Mouse (Mus musculus) spleen, adult 18-20 months (tissue): ENCODE data around the gene Kifc3.

Source experiments
- DNase-seq, 2 experiments: peaks; one replicate each; pipeline ENCODE4 v3.0.0; 2022; ENCODE audit warnings: mixed read lengths in 2 of 2

The Kifc3 gene

DNA sequence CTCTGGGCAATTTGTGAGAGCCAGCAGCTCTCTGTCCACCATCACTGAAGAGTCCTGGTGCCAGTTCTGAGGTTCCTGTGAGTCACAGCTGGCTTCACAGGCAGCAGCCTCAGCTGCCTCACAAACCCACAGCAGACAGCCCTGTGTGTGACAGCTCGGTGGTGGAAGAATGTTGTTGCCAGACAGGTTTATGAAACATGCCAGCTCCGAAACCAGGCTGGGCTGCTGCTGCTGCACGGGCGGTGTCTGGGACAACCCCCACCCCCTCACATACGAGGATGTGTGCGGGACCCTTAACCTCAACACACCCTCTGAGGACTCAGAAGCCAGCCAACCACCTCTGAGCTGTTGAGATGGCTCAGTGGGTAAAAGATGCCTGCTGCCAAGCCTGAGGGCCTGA lies 48.0 kb downstream of the Kifc3 start:
- DNase-seq, result no peak

DNA sequence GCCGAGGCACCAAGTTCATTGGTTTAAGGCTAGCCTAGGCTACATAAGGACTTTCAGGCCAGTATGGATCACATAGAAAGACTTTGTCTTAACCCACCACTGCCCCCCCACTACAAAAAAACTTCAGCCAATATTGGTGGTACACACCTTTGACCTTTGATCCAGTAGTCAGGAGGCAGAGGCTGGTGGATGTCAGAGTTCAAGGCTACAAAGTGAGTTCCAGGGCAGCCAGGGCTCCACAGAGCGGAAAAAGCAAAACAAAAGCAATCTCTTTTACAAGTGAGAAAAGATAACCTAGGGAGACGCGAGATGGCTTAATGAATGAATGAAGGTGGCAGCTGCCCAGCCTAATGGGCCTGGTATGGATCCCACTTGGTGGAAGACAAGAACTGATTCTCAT lies 48.6 kb downstream of the Kifc3 start:
- DNase-seq, result no peak

DNA sequence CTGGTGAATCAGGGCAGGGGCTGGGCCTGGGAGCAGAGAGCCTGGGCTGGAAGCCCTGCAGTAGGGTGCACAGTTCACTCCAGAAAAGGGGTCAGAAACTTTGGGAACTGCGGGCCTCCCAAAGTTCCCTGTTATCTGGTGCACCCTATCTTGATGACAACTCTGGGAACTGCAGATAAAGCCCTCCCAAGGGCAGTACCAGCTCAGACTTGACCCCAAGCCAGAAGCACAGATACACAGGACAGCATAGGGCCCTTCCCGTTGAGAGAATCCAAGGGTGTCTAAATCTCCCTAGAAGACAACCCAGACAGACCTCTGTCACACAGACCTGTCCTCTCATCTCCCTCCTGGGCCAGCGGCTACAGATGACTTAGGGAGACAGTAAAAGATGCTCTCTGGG lies 52.0 kb downstream of the Kifc3 start:
- no peak for DNase-seq

DNA sequence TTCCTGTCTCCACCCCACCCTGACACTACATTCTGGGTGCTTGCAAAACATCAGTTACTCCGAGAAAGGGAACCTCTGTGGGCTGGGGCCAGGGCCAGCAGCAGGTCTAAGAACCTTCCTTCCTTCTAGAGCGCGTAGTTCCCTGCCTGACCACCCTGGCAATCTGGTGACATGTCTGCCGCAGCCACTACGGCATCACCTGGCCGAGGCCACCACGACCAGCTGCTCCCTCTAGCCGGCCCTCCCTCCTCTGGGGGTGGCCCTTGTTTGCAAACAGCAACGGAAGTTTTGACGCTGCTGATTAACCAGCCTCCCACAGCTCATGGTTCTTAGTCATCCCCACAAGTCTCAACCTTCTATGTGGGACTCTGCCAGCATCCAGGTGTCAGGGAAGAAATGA lies 53.2 kb downstream of the Kifc3 start:
- DNase-seq, result no peak

DNA sequence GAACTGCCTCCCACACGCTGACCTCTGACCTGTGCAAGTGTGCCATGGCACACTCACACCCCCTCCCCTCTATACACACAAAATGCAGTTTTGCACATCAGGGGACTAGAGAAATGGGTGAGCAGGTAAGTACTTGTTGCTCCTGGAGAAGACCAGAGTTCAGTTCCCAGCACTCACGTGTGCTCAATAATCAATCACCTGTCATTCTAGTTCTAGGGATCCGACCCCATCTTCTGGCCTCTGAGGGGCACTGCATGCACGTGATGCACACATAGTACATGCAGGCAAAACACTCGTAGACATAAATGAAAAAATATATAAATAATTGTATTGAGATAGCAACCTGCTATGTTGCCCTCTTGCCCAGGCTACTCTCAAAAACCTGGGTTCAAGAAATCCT lies 55.8 kb downstream of the Kifc3 start:
- DNase-seq, result no peak

DNA sequence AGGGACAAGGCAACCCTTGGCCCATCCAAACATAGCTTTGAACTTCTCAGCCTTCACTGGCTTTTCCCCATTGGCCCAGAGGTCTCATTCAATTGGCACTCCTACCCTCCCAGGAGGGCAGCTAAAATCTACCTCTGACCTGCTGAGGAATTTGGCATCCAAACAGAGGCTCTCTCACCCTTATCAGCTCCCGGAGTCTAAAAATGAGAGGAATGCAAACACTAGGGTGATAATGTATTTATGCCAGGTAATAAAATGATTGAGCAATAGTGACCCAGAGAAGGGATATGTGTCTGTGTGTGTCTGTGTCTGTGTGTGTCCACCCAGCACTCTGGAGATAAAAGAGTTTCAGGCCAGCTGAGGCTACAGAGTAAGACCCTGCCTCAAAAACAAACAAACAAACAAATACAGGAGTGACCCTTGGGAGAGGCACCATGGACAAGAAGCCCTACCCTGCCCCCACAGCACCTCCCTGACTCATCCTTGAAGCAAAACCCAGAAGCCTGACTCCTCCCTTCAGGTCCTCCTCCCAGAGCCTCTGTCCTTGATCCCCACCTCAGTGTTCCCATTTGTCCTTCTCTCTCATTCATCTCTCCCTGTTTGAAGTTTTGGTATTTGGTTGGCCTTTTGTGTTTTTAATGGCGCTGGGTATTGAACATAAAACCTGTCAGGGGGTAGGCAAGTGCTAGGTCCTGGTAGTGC lies 56.4 kb downstream of the Kifc3 start:
- no peak for DNase-seq

DNA sequence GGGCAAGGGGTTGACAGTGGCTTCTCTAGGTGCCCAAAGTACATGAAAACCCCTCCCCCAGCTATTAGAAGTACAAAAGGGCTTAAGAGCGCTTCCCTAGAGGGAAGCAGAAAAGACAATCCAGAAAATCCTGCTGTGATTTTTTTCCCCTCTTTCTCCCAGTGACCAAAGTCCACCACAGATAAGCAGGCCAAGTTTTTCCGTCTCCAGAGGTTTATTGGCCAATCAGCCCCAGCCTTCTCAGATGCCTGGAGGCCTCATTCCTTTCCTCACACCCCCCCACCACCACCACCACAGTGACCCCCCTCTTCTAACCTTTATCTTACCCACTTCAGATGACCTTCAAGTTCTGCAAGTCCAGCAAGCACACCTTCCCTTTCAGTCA lies 58.0 kb downstream of the Kifc3 start:
- DNase-seq, result no peak

DNA sequence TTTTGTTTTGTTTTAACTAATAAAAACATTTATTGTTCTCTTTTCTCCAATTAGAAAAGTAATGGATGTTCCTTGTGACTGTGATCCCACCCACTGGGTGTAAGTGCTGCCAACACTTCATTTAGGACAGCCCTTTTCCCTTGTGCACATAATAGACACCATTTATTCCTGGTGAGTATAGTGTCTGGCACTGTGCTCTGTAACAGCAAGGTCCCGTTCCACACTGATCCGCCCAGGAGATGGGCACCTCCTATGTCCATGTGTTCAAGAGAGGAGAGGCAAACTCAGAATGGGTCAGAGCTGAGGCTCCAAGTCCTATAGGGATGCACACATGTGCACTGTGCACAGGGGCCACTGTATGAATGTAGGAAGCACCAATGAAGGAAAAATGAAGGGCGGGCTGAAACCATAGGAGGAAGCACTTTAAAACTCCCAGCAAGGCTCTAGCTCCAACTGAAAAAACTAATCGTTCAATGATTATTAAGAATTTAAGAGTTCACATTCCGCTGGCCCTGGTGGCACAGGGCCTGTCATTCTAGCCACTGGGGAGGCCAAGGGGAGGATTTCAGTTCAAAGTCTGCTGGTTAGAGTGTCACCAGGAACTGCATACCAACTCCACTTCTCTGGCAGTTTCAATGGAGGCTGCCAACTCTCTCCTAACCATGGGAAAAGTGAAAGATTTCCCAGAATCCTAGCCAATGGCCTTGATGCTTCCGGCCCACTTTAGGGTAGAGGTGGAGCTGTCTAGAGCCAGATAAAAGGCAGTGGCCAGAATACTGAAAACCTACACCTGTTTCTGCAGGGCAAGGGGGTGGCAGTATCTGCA lies 58.6 kb downstream of the Kifc3 start:
- DNase-seq, result no peak

DNA sequence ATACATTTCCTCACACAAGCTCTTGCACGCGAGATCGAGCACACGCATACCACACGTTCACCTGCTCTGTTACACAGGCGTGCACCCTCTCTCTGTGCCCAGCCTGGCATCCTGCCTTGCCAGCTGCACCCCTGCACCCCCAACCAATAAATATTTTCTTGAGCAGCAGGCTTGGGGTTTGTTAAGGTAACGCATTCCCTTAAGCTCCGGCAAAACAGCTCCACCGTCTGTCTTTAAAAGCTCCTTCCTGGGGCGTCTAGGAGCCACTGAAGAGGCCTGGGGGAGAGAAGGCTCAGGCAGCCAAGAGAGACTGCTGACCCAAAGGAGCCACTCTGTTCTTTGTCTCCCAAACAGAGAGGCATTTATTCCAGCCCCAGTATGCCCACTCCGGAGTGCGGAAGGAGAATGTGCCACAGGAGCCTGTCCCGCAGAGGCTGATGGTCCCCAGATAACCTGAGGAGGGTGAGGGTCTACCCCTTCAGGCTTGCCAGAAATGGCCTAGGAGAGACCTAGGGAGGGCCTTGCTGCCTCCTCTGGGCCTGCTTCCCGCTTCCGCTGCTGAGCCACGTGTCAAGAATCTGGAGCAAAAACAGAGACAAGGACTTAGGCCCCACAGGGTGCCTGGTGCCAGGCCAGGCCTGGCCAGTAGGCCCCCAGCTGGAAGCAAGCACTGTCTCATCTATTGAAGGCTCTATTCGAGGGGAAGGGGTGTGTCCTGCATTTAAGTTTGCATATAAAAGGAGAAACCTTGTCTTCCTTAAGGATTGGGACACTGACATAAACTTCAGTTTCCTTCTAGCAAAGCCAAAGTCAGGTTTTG lies 59.4 kb downstream of the Kifc3 start:
- no peak for DNase-seq

DNA sequence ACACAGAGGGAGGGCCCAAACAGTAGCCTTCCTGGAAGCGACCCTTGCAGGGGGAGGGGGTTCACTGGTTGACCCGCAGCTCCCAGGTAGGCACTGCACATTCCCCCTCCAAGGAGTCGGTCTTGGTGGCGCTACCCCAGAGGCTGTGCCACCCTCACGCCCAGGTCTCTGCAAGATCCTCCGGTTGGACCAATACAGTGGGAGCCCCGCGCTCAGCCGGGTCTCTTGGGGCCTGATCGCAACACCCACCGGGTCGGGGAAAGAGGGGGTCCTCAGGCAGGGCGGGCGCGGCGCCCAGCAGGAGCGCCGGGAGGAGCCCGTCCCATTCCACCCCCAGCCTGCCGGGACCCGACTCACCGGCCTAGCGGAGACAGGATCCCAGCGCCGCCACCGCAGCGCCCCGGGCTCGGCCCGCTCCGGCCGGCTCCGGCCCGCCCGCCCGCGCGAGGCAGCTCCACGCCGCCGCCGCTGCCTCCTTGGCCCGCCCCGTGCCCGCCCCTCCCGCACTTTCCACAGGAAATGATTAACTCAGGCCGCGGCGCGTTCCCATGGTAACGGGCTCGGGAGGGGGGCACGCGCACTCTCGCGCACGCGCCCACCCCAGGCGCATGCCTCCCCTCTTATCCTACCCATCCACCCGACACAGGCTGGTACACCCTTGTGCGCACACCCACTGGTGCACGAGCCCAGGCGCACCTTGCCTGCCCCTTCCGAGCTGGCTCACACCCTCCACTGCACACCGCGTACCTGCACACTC lies 60.4 kb downstream of the Kifc3 start:
- DNase-seq, result peak; percentile 35 to 50

DNA sequence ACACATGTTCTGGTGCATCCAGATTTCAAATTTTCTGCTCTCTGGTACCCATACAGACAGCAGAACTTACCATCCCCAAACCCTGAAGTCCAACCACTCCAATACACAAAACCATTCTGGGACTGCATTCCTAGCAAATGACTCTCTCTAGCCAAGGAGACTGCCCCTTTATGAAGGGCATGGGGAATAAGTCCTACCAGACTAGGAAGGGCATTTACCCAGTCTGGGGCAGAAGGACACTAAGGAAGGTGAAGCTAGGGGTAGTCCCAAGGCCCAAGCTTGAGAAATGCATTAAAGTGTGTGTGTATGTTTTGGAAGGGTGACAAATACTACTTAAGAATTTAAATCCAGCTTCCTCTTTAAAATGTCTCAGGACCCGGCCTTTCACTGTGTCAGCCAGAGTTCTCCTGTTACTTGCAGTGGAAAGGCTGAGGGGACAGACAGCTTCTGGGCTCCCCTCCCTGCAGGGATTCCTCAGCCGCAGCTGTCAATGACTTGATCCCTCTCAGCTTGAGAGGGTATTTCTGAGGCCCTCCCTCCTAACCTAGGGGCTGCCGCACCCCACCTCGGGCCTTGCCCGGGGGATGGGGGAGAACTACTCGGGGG lies 61.0 kb downstream of the Kifc3 start:
- peak in 1 of 2 experiments; percentile 10 for DNase-seq

DNA sequence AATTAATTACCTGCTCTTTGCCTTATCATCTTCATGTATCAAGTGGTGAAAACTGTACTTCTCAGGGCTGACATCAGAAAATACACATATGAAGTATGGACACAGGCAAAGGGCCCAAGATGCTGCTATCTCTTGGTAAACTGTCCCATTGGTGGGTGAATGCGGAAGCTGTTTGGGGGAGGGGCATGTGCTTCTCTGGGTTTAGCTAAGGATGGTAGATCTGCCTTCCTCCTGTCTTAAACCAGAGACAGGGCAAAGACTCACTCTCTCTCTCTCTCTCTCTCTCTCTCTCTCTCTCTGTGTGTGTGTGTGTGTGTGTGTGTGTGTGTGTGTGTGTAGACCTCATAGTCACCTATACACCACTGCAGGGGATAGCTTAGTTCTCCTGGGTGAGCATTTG lies 61.6 kb downstream of the Kifc3 start:
- DNase-seq, result no peak

DNA sequence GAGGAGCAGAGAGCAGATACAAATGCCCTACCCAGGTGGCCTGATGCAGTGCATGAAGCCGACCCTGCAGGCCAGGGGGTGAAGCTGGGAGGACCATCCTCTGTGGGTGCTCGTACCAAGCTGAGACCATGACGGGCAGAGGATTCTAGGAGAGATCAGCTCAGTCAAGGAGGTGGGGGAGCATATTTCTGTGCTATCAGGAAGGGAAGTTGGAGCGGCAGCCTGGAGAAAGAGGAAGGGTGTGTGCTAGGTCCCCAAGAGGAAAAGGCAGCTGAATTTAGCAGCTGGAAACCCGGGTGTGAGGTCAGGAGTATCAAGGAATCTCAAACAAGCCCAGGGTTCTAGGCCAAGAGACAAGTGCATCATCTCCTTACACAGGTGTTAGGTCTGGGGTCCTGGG lies 62.1 kb downstream of the Kifc3 start:
- DNase-seq, result no peak

DNA sequence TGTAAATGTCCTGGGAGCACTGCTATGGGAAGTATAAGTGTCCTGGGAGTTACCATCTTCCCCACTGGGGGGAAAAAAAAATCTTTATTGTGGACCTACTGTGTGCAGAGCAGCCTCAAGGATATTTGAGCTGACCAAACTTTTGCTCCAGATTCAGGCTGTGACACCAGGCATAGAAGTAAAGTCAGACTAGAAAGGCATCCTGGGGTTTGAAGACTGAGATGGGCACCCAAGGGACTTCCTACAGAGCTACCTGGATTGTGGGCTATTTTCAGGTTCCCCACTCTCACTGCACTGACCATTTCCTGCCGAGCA lies 63.6 kb downstream of the Kifc3 start:
- no peak for DNase-seq

DNA sequence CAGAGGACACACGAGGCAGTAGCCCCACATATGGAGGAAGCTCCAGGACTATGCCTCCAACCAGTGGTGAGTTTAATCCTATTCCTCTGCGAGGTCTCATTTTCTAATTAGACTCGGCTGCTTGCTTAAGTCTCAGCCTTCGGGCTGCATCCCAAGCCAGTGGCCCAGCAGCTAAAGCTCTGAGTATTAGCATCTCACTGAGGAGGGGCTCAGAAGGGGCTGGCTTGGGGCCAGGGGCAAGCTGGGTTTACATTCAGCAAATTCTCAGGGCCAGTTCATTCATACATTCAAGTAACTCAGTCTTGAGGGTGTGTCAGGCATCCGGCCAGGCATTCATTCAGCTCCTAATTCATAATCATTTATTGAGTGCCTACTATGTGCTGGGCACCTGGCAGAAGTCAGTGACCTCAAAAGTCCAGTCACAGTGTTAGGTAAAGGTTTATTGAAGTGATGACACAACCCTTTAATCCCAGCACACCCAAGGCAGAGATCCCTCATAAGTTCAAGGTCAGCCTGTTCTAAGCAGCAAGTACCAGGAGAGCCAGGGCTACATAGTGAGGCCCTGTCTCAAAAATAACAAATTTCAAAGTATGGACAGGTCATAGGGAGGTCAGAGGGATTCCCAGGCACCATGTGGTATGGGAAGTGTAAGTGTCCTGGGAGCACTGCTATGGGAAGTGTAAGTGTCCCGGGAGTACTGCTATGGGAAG lies 64.1 kb downstream of the Kifc3 start:
- DNase-seq, result no peak

DNA sequence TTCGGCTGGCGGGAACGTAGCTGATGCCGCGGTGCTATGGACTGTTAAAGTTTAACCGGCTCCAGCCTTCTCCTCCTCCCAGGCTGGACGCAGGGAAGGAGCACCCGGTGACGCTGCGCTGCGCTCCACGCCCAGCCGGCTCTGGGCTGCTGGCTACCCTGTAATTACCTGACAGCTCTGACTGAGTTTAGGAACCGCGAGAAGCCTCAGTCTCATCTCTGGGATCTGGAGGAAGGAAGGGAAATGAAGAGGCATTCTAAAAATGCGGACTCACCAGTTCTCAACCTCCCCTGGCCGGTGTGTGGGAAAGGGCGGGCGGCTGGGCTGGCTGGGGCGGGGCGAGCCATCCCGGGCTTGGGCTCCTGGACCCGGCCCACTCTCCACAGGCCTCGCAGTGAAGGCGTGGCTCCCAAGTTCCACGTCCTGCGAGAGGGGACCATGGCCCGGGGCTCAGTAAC lies 64.9 kb downstream of the Kifc3 start:
- no peak for DNase-seq

DNA sequence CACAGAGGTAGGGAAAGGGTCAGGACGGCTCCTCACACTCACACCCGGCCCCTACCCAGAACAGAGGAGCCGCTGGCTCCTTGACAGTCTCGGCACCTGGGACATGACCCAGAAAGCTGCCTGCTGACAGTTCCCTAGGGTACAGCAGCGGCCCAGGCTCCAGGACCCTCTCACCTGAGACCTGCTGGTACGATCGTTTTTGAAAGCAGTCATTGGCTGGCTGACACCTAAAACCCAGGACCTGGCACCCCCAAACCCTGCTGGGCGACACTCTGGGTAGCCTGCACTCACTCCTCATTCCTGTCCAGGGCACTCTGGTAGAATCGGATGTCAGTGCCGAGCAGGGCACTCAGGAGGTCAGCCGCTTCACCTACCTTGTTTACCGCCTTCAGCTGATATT lies 65.4 kb downstream of the Kifc3 start:
- no peak for DNase-seq

DNA sequence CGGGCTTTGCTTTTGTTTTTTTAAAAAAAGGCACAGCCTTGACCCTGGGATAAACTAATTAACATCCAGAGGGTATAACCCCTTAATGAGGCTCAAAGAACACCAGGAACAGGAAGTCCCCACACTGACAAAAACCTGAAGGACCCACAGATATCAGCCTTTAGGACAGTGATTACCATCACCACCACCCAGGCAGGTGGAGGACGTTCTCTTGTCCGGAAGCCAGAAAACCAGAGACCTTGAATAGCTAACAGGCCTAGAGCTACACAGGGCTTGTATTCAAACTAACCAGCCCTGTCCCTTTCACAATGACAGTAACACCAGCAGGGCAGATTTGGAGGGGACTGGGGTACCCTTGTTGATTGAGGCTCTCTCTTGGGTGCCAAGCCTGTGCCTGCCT lies 66.4 kb downstream of the Kifc3 start:
- no peak for DNase-seq

DNA sequence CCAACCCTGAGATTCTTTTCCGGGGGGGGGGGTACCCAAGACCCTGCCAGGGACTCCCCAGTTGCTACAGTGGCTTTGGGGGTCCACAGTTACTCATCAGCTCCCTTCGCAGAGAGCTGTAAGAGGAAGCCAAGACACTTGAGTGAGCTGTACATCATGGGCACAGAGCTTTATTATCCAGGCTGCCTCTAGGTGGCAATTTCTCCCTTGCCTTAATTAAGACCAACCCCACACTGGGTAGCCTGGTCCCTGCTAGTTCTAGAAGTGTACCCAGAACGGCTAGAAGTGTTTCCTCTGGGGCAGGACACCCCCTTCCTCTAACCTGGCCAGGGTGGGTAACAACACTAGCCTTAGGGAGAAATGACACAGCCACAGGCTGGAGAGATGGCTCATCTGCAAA lies 67.4 kb downstream of the Kifc3 start:
- no peak for DNase-seq

DNA sequence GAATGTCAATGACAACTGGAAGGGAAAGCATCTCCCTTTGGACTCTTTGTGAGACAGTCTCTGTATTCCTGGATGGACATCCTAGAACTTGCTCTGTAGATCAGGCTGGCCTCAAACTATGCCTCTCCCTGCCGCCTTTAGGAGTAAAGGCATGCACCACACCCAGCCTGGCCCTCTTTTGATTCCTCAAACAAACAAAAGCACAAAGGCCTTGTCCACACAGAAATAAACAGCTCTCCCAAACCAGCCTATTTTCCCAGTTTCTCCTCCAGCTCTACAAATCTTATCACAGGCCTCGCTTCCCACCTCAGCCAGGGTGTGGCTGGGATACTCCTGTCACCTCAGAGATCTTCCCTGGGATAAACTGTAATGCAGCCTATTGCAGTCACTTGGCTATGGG lies 68.4 kb downstream of the Kifc3 start:
- no peak for DNase-seq

DNA sequence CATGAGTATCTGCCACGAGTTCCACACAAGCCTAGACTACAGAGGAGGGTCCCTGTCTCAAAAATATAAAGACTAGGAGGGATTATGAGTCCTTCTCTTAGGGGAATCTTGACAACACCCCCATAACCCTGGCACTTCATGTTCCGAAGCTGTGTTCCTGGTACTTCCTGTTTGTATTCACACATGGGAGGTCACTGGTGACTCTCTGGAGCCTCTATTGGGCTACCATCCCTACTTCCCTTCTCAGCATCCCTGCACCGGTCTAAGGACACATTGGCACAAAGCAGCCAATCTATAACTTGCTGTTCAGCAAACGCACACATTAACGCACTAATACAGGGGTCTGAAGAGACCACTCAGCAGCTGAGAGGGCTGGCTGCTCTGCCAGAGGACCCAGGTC lies 70.6 kb downstream of the Kifc3 start:
- no peak for DNase-seq

DNA sequence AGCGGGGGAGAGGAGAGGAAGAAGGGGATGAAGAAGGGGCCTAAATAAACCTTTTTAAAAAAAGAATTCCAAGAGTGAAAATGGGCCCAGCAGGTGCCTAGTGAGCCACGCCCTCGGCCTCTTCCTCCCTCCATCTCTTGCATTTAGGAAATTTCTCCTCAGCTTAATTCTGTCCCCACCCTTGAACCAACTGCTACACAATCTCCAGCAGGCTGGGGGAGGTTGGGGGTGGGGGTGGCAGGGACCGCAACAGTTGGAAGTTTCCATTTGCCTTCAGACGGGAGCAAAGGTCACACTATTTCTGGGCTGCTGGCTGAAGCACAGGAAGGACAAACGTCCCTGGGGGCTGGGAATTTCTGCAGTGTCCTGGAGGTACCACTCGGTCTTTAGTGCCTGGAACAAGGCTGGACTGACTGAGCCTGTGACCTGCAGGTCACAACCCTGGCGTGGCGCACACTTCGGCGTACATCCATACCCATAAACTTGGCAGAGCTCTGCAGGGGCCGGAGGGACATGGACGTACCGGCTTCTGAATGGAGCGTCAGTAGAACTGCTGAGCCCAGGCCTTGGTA lies 71.6 kb downstream of the Kifc3 start:
- DNase-seq, result no peak
